ENCODE assay signal across 8 mouse cellular contexts in the genomic region with DNA sequence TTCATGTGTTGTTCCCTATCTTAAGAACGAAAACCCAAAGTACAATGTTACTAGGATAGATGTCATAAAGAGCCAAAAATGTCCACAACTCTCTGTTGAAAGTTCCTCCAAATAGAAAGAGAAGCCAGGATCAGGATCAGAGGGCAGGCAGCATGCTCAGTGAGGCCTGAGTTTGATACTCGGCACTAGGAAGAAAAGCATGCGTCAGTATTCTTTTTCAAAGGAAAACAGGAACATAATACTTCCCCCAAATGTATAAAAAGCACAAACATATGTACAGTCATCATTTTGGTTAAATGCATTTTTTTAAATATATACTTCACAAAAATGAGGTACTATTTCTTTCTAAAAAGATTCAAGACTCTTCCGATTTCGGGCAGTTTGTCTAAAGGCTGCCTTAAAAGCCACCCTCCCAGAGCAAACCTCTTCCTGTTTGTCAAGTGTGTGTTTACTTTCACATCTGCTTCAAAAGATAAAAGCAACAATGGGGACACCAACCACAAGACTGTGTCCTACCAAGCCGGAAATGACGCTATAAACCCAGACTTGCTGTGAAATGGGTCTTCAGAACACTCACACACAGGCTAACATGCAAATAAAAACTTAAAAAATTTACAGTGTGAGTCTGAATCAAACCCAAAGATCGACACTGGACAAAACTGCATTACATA. TPM values are rescaled to one million over a fixed set of nuclear protein-coding genes. Genes with fewer than 3 reads are reported as not detected.
A peak's percentile ranks its signal among the peaks of the same experiment; 100 is the strongest.
DNase-seq lines count a peak whose midpoint lies in the region; ATAC-seq lines count a peak whose summit lies in the region.
"Had no signal": no experiment of that assay in that cellular context is flagged by ENCODE, and none has a peak within 500 bp of the region (broad histone marks: within the 10 kb centered on the region; RNA-seq: fewer than 3 reads in every experiment).

No protein-coding gene starts in this region.

- H3K9ac ChIP-seq in kidney, embryonic 15.5 days: no peak overlapping the region

- no peaks in the 10 kb centered on the region for H3K27me3 ChIP-seq in kidney, embryonic 15.5 days

- ATAC-seq in kidney, embryonic 15.5 days (replicated peaks; ENCODE audit: low FRiP score): no peak

- peak overlapping the region; percentile 98 for H3K27ac ChIP-seq in macrophage
- H3K27ac ChIP-seq in kidney, embryonic 15.5 days: no peak overlapping the region

- peak; percentile 72 to 79 for DNase-seq in spleen, postnatal 36 days (ENCODE audit: low spot score in 2 of 2)
- DNase-seq in spleen, postnatal 4 days (ENCODE audit: low spot score in 2 of 2): no peak
- DNase-seq in heart, adult 9 months (ENCODE audit: low spot score in 2 of 2): peak; percentile 56 to 77
- DNase-seq in retina, postnatal 1 day: no peak
- DNase-seq in ovary, adult 18-20 months (ENCODE audit: low spot score): no peak
- DNase-seq: right cerebral cortex, postnatal 4 days had no signal

- H3K36me3 ChIP-seq in macrophage (ENCODE audit: inconsistent target): no peaks in the 10 kb centered on the region
- no peaks in the 10 kb centered on the region for H3K36me3 ChIP-seq in kidney, embryonic 15.5 days

- H3K79me2 ChIP-seq in macrophage (ENCODE audit: inconsistent target): peaks cover 76% of the 10 kb centered on the region

- WGBS in macrophage (ENCODE audit: missing documents): 3% methylated on average over 8 of the region's 8 CpGs
- 66% methylated on average over 8 of the region's 8 CpGs for WGBS in kidney, embryonic 15.5 days

- H3K9me3 ChIP-seq in kidney, embryonic 15.5 days (replicated peaks): no peaks in the 10 kb centered on the region

- no peak overlapping the region for H3K4me2 ChIP-seq in kidney, embryonic 15.5 days

- H3K4me1 ChIP-seq in kidney, embryonic 15.5 days: peaks cover 24% of the 10 kb centered on the region

- peak overlapping the region; percentile 2; the same call in 1 of the 2 replicates for H3K4me3 ChIP-seq in macrophage (ENCODE audit: inconsistent target)
- no peak overlapping the region for H3K4me3 ChIP-seq in kidney, embryonic 15.5 days (replicated peaks)

RNA-seq across cellular contexts. Expression of gene Gm10300, which starts 34.4 kb away (rescaled TPM):
- 1 to 10 TPM in 8 of 26 experiments, under 1 TPM in 6, not detected in 12; 0.29 to 2.7 (median 1.2) TPM for total RNA-seq in macrophage (2018; cell fraction: chromatin; rRNA removed)
- under 1 TPM in 15 of 26 experiments, not detected in 11; 0.03 to 0.29 (median 0.14) TPM for total RNA-seq in macrophage (2018; cell fraction: cytosol; rRNA removed)
- 1 to 10 TPM in 7 of 26 experiments, under 1 TPM in 13, not detected in 6; 0.30 to 3.2 (median 0.57) TPM for total RNA-seq in macrophage (2018; cell fraction: nucleus; rRNA removed)
- polyA plus RNA-seq in macrophage (2018): 0.10 to 0.15 TPM (median 0.14 TPM) in 3 replicates
- 0.09 TPM in 2 replicates for polyA plus RNA-seq in kidney, embryonic 15.5 days (2015; fragmentation: Nextera tagmentation; extraction: Ambion mirVana)

RNA-seq across cellular contexts. Expression of gene Epb41, which starts 35.0 kb away (rescaled TPM):
- 100 to 1,000 TPM in 19 of 26 experiments, 10 to 100 TPM in 7; 15.5 to 258 (median 152) TPM for total RNA-seq in macrophage (2018; cell fraction: chromatin; rRNA removed)
- 10 to 100 TPM; 43.0 to 71.9 (median 59.2) TPM for total RNA-seq in macrophage (2018; cell fraction: cytosol; rRNA removed)
- total RNA-seq in macrophage (2018; cell fraction: nucleus; rRNA removed): 100 to 1,000 TPM in 7 of 26 experiments, 10 to 100 TPM in 19; 20.4 to 144 (median 81.0) TPM
- 45.7 to 91.9 TPM (median 56.7 TPM) in 3 replicates for polyA plus RNA-seq in macrophage (2018)
- 65.1 and 67.1 TPM in 2 replicates for polyA plus RNA-seq in kidney, embryonic 15.5 days (2015; fragmentation: Nextera tagmentation; extraction: Ambion mirVana)

Comparison
In these comparisons a context has a peak if more than half of its experiments do, and no peak if none do; other contexts are left out.
1. DNase-seq: peak in spleen, postnatal 36 days (2 of 2) and heart, adult 9 months (2 of 2); none in spleen, postnatal 4 days (0 of 2), retina, postnatal 1 day (single experiment) and ovary, adult 18-20 months (single experiment).